Mouse (Mus musculus) forebrain, embryonic 16.5 days (tissue): ENCODE results near the gene Eif4h. TPM values are rescaled to one million over a fixed set of nuclear protein-coding genes. Genes with fewer than 3 reads are reported as not detected.
"Not testable (repeated sequence)": the region's sequence is repeated elsewhere in the genome, so short reads cannot be mapped to it uniquely, and the experiment has no call there.

Experiments used
- ATAC-seq: fragments of 200-750 bp; cut with Nextera tagmentation; 2 replicates; pipeline ENCODE4 v1.8.0; 2017; ENCODE audit warnings: mild to moderate bottlenecking, moderate library complexity
- H3K27ac ChIP-seq: fragments of 300-500 bp; sonication (generic); 2 replicates; pipeline ENCODE4 v1.5.1; 2014; ENCODE audit warnings: low read length, control low read depth
- H3K27me3 ChIP-seq: fragments of 300-500 bp; sonication (generic); replicated peaks from 2 replicates; pipeline ENCODE4 v1.6.1; 2014; ENCODE audit warnings: low read length; ENCODE audit not compliant: control insufficient read depth, insufficient read depth
- H3K36me3 ChIP-seq: fragments of 300-500 bp; sonication (generic); 2 replicates; pipeline ENCODE4 v1.6.1; 2014; ENCODE audit not compliant: control insufficient read depth, insufficient read depth
- H3K4me1 ChIP-seq: fragments of 300-500 bp; sonication (generic); replicated peaks from 2 replicates; pipeline ENCODE4 v1.6.1; 2014; ENCODE audit warnings: low read length; ENCODE audit not compliant: control insufficient read depth, insufficient read depth
- H3K4me2 ChIP-seq: fragments of 300-500 bp; sonication (generic); 2 replicates; pipeline ENCODE4 v1.6.1; 2014; ENCODE audit warnings: mild to moderate bottlenecking, low read length, control low read depth
- H3K4me3 ChIP-seq: fragments of 300-500 bp; sonication (generic); replicated peaks from 2 replicates; pipeline ENCODE4 v1.5.1; 2014; ENCODE audit warnings: mild to moderate bottlenecking, low read length, control low read depth
- H3K9ac ChIP-seq: fragments of 300-500 bp; sonication (generic); replicated peaks from 2 replicates; pipeline ENCODE4 v1.6.1; 2014; ENCODE audit warnings: low read depth, low read length, control low read depth
- H3K9me3 ChIP-seq: fragments of 300-500 bp; sonication (generic); 2 replicates; pipeline ENCODE4 v1.6.1; 2016; ENCODE audit warnings: low read length; ENCODE audit not compliant: control insufficient read depth
- WGBS: fragments of 180-500 bp; shearing (Covaris S2); extraction: QIAGEN DNeasy Blood & Tissue Kit; methylation state at CpG from one replicate; pipeline ENCODE4 v1.1.7; 2014; 5-methylcytosine and 5-hydroxymethylcytosine counted together
- polyA plus RNA-seq: library from polyadenylated mRNA; unstranded; fragments of >200 nt; fragmentation: Nextera tagmentation; extraction: Ambion mirVana; gene quantifications from 2 replicates; pipeline ENCODE4 v1.2.1, GENCODE M21; 2015

Gene Eif4h
- polyA plus RNA-seq, 1 experiment from 2014 or later = 405 TPM

DNA sequence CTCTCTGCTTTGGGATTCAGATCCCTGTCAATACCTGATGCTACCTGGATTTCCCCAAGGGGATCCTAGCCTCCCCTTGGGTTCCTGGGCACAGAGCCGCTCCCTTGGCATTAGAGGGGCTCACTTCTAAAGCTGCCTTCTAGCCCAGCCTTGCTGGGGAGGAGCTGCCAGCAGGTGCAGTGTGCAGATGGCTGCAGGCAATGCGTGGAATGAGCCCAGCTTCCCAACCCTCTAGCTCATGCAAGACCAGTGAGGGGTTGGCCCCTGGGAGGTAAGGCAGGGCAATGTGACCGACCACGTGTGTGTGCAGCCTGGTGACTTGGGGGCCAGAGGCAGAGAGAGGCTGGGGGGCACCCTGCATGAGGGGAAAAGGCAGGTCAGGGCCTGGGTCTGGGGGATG is 17.4 kb upstream of the Eif4h start:
- Histone ChIP-seq H3K4me3 (no peak overlapping the region), H3K9ac (no peak overlapping the region), H3K9me3 (no peaks in the 10 kb centered on the region), H3K27me3 (no peaks in the 10 kb centered on the region), H3K36me3 (peaks cover 13% of the 10 kb centered on the region), H3K4me2 (no peak overlapping the region), H3K4me1 (peaks cover 5% of the 10 kb centered on the region), H3K27ac (no peak overlapping the region)
- WGBS = 85% methylated on average over 4 of the region's 4 CpGs
- ATAC-seq = no peak

DNA sequence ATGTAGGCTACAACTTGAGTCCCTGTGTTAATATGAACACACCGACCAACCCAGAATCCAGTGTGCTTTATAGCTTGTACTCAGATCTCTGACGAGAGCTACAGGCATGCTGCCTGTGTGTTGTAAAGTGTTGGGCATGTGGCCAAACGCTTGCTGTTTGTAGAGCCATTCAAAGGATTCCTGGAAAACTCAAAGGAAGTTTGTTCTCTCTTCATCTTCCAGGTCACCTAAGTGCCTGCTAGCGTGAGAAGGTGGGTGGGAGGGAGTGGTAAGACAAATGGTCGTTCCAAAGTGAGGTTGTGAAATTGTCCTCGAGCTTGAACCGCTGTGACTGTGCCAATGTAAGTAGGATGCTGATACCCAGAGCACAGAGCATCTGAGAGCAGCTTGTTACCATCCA is 12.7 kb upstream of the Eif4h start:
- H3K27ac ChIP-seq = no peak overlapping the region
- WGBS = 36% methylated on average over 7 of the region's 7 CpGs
- H3K9me3 ChIP-seq = no peaks in the 10 kb centered on the region
- no peaks in the 10 kb centered on the region for H3K36me3 ChIP-seq
- no peaks in the 10 kb centered on the region for H3K27me3 ChIP-seq
- no peak overlapping the region for H3K9ac ChIP-seq
- H3K4me1 ChIP-seq = peaks cover 5% of the 10 kb centered on the region
- H3K4me3 ChIP-seq = no peak overlapping the region
- ATAC-seq = no peak
- no peak overlapping the region for H3K4me2 ChIP-seq

- Histone ChIP-seq H3K9me3 (no peaks in the 10 kb centered on the region), H3K4me2 (no peak overlapping the region), H3K9ac (no peak overlapping the region), H3K27ac (no peak overlapping the region), H3K4me3 (no peak overlapping the region), H3K36me3 (no peaks in the 10 kb centered on the region), H3K4me1 (peaks cover 5% of the 10 kb centered on the region), H3K27me3 (no peaks in the 10 kb centered on the region)
- 40% methylated on average over 4 of the region's 5 CpGs for WGBS
- no peak for ATAC-seq
These were observed 11.6 kb upstream of the Eif4h start for GRCm38 (mm10) chr5:134650926-134651325.

GRCm38 (mm10) chr5:134648976-134649375 is 9.7 kb upstream of the Eif4h start:
- H3K4me2 ChIP-seq, H3K9me3 ChIP-seq, H3K27ac ChIP-seq, H3K27me3 ChIP-seq, H3K36me3 ChIP-seq, H3K4me3 ChIP-seq, H3K4me1 ChIP-seq, H3K9ac ChIP-seq, ATAC-seq: not testable (repeated sequence)
- 94% methylated on average over 3 of the region's 4 CpGs for WGBS

- no peaks in the 10 kb centered on the region for H3K27me3 ChIP-seq
- 82% methylated on average over 2 of the region's 2 CpGs for WGBS
- no peak overlapping the region for H3K4me3 ChIP-seq
- H3K4me1 ChIP-seq = peaks cover 5% of the 10 kb centered on the region
- H3K27ac ChIP-seq = no peak overlapping the region
- no peaks in the 10 kb centered on the region for H3K9me3 ChIP-seq
- H3K36me3 ChIP-seq = no peaks in the 10 kb centered on the region
- H3K4me2 ChIP-seq = no peak overlapping the region
- ATAC-seq = no peak
- no peak overlapping the region for H3K9ac ChIP-seq
These were observed 8.1 kb upstream of the Eif4h start for GRCm38 (mm10) chr5:134647394-134647793.

DNA sequence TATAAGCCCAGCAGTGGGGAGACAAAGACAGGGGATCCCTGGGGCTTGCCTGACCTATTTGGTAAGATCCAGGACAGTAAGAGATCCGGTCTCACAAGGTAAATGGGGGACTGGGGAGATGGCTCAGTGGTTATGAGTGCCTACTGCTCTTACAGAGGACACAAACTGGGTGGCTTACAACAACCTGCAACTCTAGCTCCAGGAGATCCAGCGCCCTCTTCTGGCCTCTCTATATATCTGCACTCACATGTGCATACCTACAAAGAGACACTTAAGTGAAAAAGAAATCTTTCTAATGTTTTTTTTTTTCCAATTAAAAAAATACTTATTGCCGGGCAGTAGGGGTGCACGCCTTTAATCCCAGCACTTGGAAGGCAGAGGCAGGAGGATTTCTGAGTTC is 7.2 kb upstream of the Eif4h start:
- no peak for ATAC-seq
- Histone ChIP-seq H3K36me3 (no peaks in the 10 kb centered on the region), H3K27me3 (no peaks in the 10 kb centered on the region), H3K9me3 (no peaks in the 10 kb centered on the region), H3K27ac (no peak overlapping the region), H3K4me2 (no peak overlapping the region), H3K9ac (no peak overlapping the region), H3K4me1 (no peaks in the 10 kb centered on the region), H3K4me3 (no peak overlapping the region)
- WGBS = 76% methylated on average over 4 of the region's 4 CpGs

DNA sequence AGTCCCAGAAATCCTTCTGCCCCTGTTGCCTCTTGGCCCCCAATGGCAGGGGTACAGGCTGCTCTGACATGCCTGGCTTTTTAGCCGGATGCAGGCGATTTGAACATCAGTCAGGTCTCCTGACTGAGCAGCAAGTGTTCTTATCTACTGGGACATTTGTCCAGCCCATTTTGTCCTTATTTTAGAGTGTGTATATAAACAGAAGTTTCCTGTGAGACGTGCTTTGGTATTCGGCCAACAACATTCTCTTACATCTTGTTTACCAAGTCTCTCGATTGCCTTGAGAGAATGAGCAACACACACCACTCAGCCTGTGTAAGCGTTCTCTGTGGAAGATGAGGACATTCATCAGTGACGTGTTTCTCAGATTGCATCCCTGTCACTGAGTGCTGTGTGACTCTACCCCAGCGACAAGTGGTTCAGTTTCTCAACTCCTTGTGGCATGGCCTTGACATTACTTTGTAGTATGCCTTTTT is 5.4 kb upstream of the Eif4h start:
- no peak overlapping the region for H3K9ac ChIP-seq
- no peak for ATAC-seq

GRCm38 (mm10) chr5:134644121-134644520 is 4.8 kb upstream of the Eif4h start:
- Histone ChIP-seq H3K4me1 (peaks cover 4% of the 10 kb centered on the region), H3K27ac (no peak overlapping the region), H3K4me3 (no peak overlapping the region), H3K4me2 (no peak overlapping the region), H3K36me3 (no peaks in the 10 kb centered on the region), H3K9ac (no peak overlapping the region), H3K9me3 (no peaks in the 10 kb centered on the region), H3K27me3 (no peaks in the 10 kb centered on the region)
- WGBS = 68% methylated on average over 1 of the region's 1 CpGs
- ATAC-seq = no peak

More for the DNA sequence above, 5.4 kb upstream of the Eif4h start:
- no peak overlapping the region for H3K4me2 ChIP-seq
- WGBS = 72% methylated on average over 8 of the region's 8 CpGs
- H3K27ac ChIP-seq = no peak overlapping the region
- H3K36me3 ChIP-seq = no peaks in the 10 kb centered on the region
- H3K4me1 ChIP-seq = peaks cover 2% of the 10 kb centered on the region
- H3K4me3 ChIP-seq = no peak overlapping the region
- no peaks in the 10 kb centered on the region for H3K9me3 ChIP-seq
- H3K27me3 ChIP-seq = no peaks in the 10 kb centered on the region

GRCm38 (mm10) chr5:134640371-134640770 is 1.1 kb upstream of the Eif4h start:
- H3K27ac ChIP-seq = no peak overlapping the region
- ATAC-seq = no peak
- H3K9ac ChIP-seq = no peak overlapping the region
- peaks cover 11% of the 10 kb centered on the region for H3K4me1 ChIP-seq
- H3K4me2 ChIP-seq = no peak overlapping the region
- no peaks in the 10 kb centered on the region for H3K27me3 ChIP-seq
- no peaks in the 10 kb centered on the region for H3K9me3 ChIP-seq
- peaks cover 8% of the 10 kb centered on the region for H3K36me3 ChIP-seq
- H3K4me3 ChIP-seq = no peak overlapping the region
- 89% methylated on average over 3 of the region's 3 CpGs for WGBS
